Mouse (Mus musculus): ENCODE data around the gene Ttc39d.
"Not testable (repeated sequence)": the region's sequence is repeated elsewhere in the genome, so short reads cannot be mapped to it uniquely, and the experiment has no call there.

Ttc39d gene

DNA sequence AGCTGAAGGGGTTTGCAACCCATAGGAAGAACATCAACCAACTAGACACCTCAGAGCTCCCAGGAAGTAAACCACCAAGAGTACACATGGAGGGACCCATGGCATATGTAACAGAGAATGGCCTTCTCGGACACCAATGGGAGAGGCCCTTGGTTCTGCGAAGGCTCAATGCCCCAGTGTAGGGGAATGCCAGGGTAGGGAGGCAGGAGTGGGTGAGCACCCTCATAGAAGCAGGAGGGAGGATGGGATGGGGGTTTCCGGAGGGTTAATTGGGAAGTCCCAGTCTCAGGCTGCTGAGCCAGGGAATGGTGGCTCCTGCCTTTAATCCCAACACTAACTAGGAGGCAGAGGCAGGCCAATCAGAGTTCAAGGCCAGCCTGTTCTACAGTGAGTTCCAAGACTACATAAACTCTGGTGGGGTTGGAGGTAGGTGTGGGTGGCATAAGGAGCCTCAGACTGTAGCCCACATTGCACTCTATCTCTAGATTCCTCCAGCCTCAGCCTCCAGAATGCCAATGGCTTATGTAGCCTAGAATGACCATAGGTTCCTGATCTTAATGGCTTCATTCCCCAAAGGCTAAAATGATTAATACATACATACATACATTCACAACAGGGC lies 8.0 kb upstream of the Ttc39d start:
- DNase-seq, result no peak

- no peak for DNase-seq
These were observed 1.6 kb upstream of the Ttc39d start for GRCm38 (mm10) chr17:80205657-80206056.

DNA sequence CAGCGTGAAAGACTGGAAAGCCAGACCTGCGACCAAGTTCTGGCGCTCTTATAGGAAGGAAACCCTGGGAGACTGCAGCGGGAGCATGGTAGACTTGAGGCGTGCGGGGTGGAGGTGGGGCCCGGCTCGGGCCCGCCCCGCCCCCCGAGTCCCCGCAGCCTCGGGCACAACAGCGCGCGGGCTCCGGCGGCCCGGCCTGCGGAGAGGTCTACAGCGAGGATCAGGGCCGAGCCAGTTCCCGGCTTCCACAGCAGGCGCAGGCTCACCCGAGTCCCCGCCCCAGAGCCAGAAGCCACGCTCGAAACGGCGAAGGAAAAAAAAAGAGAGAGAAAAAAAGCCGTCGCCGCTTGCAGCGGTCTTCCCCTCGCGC lies 974 bp upstream of the Ttc39d start:
- DNase-seq, result no peak

- DNase-seq, result not testable (repeated sequence)
These were observed 6.7 kb downstream of the Ttc39d start for GRCm38 (mm10) chr17:80213998-80214397.

GRCm38 (mm10) chr17:80220131-80220530 lies 12.9 kb downstream of the Ttc39d start:
- no peak for DNase-seq

DNA sequence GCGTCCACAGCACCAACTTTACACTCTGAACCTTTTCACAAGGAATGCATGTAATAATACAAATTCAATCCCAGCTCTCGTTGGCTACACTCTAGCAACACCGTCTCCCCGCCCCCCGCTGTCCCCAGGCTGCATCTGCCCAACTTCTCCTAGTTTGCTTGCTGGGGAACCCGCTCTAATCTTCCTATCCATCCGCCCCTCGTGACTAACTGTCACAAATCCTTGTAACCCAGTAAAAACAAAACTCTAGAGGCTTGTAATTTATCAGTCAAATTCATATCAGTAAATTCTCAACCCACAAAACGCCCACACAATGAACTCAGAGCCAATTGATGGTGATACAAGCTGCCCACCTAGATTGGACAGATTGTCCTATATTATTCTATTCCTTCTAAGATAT lies 13.9 kb downstream of the Ttc39d start:
- DNase-seq, result no peak

DNA sequence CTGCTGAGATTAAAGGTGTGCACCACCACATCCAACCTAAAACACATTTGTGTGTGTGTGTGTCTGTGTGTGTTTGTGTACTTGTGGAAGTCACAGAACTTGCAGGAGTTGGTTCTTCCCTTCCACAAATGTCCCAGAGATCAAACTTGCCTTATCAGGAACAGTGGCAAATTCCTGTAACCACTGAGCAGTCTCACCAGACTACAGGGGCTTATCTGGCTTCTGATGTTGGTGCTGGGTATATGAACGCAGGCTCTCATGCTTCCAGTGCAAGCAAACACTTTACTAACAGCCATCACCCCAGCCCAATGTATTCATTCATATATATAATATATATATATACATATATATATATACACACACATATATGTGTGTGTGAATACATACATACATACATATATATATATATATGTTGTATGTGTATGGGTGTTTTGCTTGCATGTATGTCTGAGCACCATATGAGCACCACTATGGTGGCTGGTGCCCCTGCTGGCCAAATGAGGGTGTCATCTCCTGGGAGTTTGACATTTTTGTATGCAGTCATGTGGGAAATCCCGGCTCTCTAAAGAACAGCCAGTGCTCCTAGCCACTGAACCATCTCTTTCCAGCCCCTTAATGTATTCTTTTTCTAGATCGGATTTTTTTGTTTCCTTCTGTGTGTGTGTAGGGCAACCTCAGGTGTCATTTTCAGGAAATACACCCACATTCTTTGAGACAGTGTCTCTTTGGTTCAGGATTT lies 14.8 kb downstream of the Ttc39d start:
- peak in 1 of 2 experiments; percentile 32 for DNase-seq

DNA sequence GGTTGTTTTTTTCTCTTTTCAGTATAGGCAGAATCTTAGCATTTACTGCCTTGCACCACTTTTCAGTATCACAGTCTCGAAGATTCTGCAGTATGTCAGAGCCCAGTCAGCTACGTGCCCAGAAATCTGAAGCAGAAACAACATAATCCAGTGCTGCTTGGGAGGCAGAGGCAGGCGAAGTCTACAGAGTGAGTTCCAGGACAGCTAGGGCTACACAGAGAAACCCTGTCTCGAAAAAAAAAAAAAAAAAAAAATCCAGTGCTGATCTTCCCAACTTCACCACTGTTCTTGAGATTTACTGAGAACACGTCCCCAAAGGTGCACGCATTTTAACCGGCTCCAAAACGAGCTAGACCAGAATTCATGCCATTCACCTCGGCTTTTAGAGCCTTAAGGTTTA lies 16.6 kb downstream of the Ttc39d start:
- DNase-seq, result no peak

DNA sequence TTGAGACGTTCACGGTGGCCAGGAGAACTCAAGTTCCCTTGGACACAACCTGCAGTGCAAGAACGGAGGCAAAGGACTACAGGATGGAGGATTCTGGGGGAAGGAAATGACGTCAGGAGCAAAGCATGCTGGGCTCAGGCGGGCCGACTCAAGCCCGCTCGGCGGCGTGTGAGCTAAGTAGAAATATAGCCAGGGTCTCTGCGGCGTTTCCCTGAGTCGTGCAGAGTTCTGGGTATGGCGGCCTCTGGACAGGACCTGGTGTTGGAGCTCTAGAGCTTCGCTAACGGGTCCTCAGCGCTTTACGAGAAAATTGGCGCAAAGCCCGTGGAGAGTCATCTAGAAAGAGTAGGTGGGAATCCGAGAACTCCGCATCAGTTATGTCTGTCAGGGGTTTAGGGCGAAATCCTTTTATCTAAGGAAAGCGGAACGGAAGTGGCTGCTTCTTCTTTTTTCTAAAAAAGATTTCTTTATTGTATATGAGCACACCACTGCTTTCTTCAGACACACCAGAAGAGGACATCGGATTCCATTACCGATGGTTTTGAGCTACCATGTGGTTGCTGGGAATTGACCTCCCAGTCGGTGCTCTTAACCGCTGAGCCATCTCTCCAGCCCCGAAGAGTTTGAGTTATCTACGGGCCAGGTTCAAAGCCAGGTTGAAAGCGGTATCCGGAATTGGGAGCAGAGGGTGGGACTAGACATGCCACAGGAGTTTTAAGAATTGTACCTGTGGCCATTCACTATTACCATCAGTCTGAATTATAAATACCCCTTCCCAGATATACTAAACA lies 17.3 kb downstream of the Ttc39d start, which contains the start of gene Gemin6:
Gemin6 (plus strand) TSS at position 116 of the 791 bp plus-strand sequence.
- DNase-seq, result peak; percentile 85 to 87

GRCm38 (mm10) chr17:80225142-80225541 lies 17.9 kb downstream of the Ttc39d start:
- DNase-seq, result not testable (repeated sequence)

GRCm38 (mm10) chr17:80229396-80229795 lies 22.1 kb downstream of the Ttc39d start:
- no peak for DNase-seq

- DNase-seq, result no peak
These were observed 26.6 kb downstream of the Ttc39d start for GRCm38 (mm10) chr17:80233844-80234243.

DNA sequence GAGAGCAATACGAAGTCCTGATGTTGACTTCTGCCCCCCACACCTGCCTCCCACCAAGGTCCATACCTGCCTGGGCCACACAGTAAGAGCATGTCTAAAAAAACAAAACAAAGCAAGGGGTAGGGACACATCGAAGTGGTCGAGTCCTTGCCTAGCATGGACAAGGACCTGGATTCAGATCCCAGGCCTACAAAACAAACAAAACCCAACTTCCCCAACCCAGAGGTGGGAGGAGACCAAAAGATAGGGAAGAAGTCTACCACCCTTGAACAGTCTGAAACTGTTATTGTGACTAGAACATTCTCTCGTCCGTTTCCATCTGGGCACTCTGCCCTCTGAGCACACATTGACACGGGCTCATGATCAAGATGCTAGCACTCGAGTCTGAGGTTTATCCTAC lies 27.1 kb downstream of the Ttc39d start:
- DNase-seq, result no peak

- DNase-seq, result no peak
These were observed 28.2 kb downstream of the Ttc39d start for GRCm38 (mm10) chr17:80235477-80235876.

GRCm38 (mm10) chr17:80236805-80237204 lies 29.5 kb downstream of the Ttc39d start:
- no peak for DNase-seq

DNA sequence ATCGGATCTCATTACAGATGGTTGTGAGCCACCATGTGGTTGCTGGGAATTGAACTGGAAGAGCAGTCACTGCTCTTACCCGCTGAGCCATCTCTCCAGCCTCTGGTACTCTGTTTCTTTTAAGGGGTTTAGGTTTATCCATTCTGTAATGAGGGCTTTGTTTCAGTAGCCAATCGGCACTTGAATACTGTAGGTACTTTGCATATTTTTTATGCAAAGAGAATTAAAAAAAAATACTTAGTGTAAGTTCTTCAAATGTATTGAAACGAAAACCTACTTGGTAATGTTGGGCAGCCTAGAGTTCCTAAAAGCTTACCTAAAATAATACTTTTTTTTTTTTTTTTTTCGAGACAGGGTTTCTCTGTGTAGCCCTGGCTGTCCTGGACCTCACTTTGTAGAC lies 30.2 kb downstream of the Ttc39d start:
- no peak for DNase-seq

DNA sequence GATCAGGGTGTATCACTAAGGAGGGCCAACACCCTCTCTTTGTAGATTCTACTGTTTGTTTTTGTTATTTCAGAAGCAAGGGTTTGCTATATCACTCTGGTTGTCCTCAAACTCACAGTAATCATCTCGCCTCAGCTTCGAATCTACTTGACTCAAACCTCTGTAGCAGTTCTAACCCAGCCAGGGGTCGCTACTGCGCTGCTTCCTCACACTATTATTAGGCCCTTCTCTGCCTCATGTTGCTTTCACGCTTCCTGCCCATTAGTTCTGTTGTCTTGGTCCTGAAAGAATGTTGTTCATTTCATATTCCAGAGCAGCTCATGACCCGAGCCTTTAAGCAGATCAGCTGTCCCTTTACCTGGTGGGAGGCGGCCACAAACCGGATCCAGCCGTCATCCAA lies 34.3 kb downstream of the Ttc39d start:
- DNase-seq, result no peak

DNA sequence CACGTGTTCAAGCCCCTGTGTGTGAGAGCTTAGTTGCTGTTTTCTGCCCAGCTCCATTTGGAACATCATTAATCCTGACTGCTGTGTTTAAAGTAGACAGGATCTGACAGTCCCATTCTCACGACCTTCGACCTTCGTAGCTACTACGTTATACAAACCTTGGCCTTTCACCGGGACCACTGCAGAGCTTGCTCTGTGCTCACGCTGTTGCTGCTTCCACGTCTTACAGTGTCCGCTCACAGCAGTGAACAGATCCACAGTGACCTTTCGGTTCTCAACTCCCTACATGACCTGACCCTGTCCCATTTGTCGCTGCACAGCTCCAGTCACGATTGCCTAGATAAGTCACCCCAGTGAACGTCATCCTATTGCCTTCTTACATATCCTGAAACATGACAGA lies 35.9 kb downstream of the Ttc39d start:
- DNase-seq, result no peak

- DNase-seq, result no peak
These were observed 45.7 kb downstream of the Ttc39d start for GRCm38 (mm10) chr17:80252757-80253525.

DNA sequence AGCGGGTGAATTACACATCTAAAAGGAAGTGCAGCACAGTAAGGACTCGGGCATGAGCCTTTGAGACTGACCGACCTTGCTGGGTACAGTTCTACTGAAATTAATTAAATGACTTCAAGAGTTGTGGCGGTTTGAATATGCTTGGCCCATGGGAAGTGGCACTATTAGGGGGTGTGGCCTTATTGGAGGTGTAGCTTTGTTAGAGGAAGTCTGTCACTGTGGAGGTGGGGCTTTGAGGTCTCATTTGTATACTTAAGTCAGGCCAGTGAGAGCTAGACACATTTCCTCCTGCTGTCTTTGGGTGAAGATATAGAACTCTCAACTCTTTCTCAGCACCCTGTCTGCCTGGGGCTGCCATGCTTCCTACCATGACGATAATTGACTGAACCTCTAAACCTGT lies 47.2 kb downstream of the Ttc39d start:
- DNase-seq, result no peak

- DNase-seq, result peak; percentile 13 to 30
These were observed 47.9 kb downstream of the Ttc39d start for GRCm38 (mm10) chr17:80255208-80255607.

- no peak for DNase-seq
These were observed 59.8 kb downstream of the Ttc39d start for GRCm38 (mm10) chr17:80267065-80267464.
